Mouse (Mus musculus): ENCODE data around the gene Psmc1.

Gene Psmc1

DNA sequence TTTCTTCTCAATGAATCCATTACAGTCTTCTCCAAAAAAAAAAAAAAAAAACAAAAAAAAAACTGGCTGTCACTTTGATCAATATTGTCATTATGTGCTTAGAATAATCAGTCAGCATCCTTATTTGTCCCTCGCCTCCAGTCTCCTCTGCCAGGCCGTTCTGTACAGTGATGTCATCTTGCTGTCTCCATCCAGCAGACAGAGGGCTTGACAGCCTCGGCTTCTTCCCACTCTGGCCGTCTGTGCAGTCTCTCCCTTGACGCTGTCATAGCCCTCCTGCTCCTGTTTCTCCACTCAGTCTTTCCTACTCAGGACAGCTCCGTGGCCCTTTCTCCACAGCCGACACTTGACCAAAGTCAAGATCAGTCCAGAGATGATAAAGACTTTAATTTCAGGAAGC lies 62.5 kb downstream of the Psmc1 start:
- DNase-seq (ENCODE audit: low read depth): no peak
